In genomic region chr1:141440234-141440633, GRCm38 (mm10) we compare ENCODE assay signal across 31 mouse cellular contexts.
"Had no signal": no experiment of that assay in that cellular context is flagged by ENCODE, and none has a peak within 500 bp of the region (broad histone marks: within the 10 kb centered on the region; RNA-seq: fewer than 3 reads in every experiment).

No protein-coding gene starts in this region.

- H3K27me3 ChIP-seq: limb, embryonic 12.5 days; limb, embryonic 13.5 days; limb, embryonic 15.5 days; liver, embryonic 12.5 days; liver, embryonic 13.5 days; liver, embryonic 15.5 days; lung, embryonic 15.5 days; megakaryocyte, embryonic 14.5 days; midbrain, embryonic 13.5 days; midbrain, embryonic 15.5 days; neural tube, embryonic 13.5 days had no signal

- H3K27ac ChIP-seq: left cerebral cortex, adult 2 months; limb, embryonic 12.5 days; limb, embryonic 13.5 days; limb, embryonic 15.5 days; liver, embryonic 12.5 days; liver, embryonic 13.5 days; liver, embryonic 14.5 days; liver, embryonic 15.5 days; lung, embryonic 15.5 days; macrophage; midbrain, embryonic 10.5 days; midbrain, embryonic 13.5 days; midbrain, embryonic 15.5 days; neural tube, embryonic 13.5 days had no signal

- H3K4me1 ChIP-seq: limb, embryonic 12.5 days; limb, embryonic 13.5 days; limb, embryonic 15.5 days; liver, embryonic 12.5 days; liver, embryonic 13.5 days; liver, embryonic 15.5 days; lung, embryonic 15.5 days; megakaryocyte, embryonic 14.5 days; midbrain, embryonic 10.5 days; midbrain, embryonic 13.5 days; midbrain, embryonic 15.5 days; neural tube, embryonic 13.5 days had no signal

- H3K4me3 ChIP-seq: left cerebral cortex, adult 2 months; limb, embryonic 12.5 days; limb, embryonic 13.5 days; limb, embryonic 15.5 days; liver, embryonic 12.5 days; liver, embryonic 13.5 days; liver, embryonic 15.5 days; lung, embryonic 15.5 days; megakaryocyte, embryonic 14.5 days; midbrain, embryonic 10.5 days; midbrain, embryonic 13.5 days; midbrain, embryonic 15.5 days; myocyte; neural tube, embryonic 13.5 days had no signal

- H3K9ac ChIP-seq: limb, embryonic 12.5 days; limb, embryonic 13.5 days; limb, embryonic 15.5 days; liver, embryonic 12.5 days; liver, embryonic 13.5 days; liver, embryonic 14.5 days; liver, embryonic 15.5 days; liver, postnatal 0 days; lung, embryonic 14.5 days; lung, embryonic 15.5 days; midbrain, embryonic 13.5 days; midbrain, embryonic 15.5 days; neural tube, embryonic 13.5 days had no signal

- DNase-seq: left cerebral cortex, postnatal 4 days; liver; liver, embryonic 13.5 days; liver, postnatal 0 days; lung, adult 18-20 months; lung, adult 2 months; lung, embryonic 14.5 days; lung, postnatal 10 days; lung, postnatal 14 days; lung, postnatal 36 days; lung, postnatal 4 days; midbrain, embryonic 14.5 days had no signal

- ATAC-seq: liver, embryonic 12.5 days; liver, postnatal 0 days; lung, postnatal 0 days; midbrain, embryonic 13.5 days; midbrain, embryonic 15.5 days; midbrain, embryonic 16.5 days had no signal

- H3K9me3 ChIP-seq: limb, embryonic 12.5 days; limb, embryonic 13.5 days; limb, embryonic 15.5 days; liver, embryonic 12.5 days; liver, embryonic 13.5 days; liver, embryonic 15.5 days; lung, embryonic 15.5 days; megakaryocyte, embryonic 14.5 days; midbrain, embryonic 10.5 days; midbrain, embryonic 13.5 days; midbrain, embryonic 15.5 days; neural tube, embryonic 13.5 days had no signal

- H3K36me3 ChIP-seq: limb, embryonic 12.5 days; limb, embryonic 13.5 days; limb, embryonic 15.5 days; liver, embryonic 12.5 days; liver, embryonic 13.5 days; liver, embryonic 15.5 days; lung, embryonic 15.5 days; midbrain, embryonic 10.5 days; midbrain, embryonic 13.5 days; midbrain, embryonic 15.5 days; neural tube, embryonic 13.5 days had no signal

- H3K4me2 ChIP-seq: limb, embryonic 12.5 days; limb, embryonic 13.5 days; limb, embryonic 15.5 days; liver, embryonic 11.5 days; liver, embryonic 12.5 days; liver, embryonic 13.5 days; liver, embryonic 15.5 days; lung, embryonic 14.5 days; lung, embryonic 15.5 days; midbrain, embryonic 11.5 days; midbrain, embryonic 13.5 days; midbrain, embryonic 15.5 days; neural tube, embryonic 13.5 days had no signal
